Mouse (Mus musculus) MEL (cell line): Measurements from ENCODE around the gene Miip.
A peak's percentile ranks its signal among the peaks of the same experiment; 100 is the strongest.

ENCODE experiments used
- BHLHE40 ChIP-seq: IDR thresholded peaks from 2 replicates; pipeline ENCODE4 v1.6.1; 2012; ENCODE audit warnings: low read depth, mild to moderate bottlenecking, inconsistent platforms, low read length, improper control_type of control experiment, borderline replicate concordance
- CHD2 ChIP-seq: IDR thresholded peaks from 2 replicates; pipeline ENCODE4 v1.6.1; 2011; ENCODE audit warnings: low read length, improper control_type of control experiment
- CTCF ChIP-seq, 3 experiments: IDR thresholded peaks in 2 of 3; conservative IDR thresholded peaks in 1 of 3; 2 replicates each; pipeline ENCODE4 v1.5.1; 2011 to 2012; ENCODE audit warnings: low read length in 3 of 3, low read depth in 2 of 3, mild to moderate bottlenecking in 2 of 3, improper control_type of control experiment in 1 of 3, inconsistent platforms in 1 of 3, mixed read lengths in 1 of 3, moderate library complexity in 1 of 3; ENCODE audit not compliant: control insufficient read depth in 1 of 3, insufficient read depth in 1 of 3, poor library complexity in 1 of 3, severe bottlenecking in 1 of 3
- EP300 ChIP-seq, 2 experiments: IDR thresholded peaks; 2 replicates each; pipeline ENCODE4 v1.6.1; 2011; ENCODE audit warnings: improper control_type of control experiment in 2 of 2, low read length in 2 of 2, low read depth in 1 of 2, mild to moderate bottlenecking in 1 of 2
- MAX ChIP-seq: IDR thresholded peaks from 2 replicates; pipeline ENCODE4 v1.6.1; 2011; ENCODE audit warnings: low read length, improper control_type of control experiment
- MAZ ChIP-seq: IDR thresholded peaks from 2 replicates; pipeline ENCODE4 v1.6.1; 2012; ENCODE audit warnings: low read depth, mild to moderate bottlenecking, inconsistent platforms, low read length, improper control_type of control experiment
- MEF2A ChIP-seq: IDR thresholded peaks from 2 replicates; pipeline ENCODE4 v1.6.1; 2014; ENCODE audit warnings: low read depth, mild to moderate bottlenecking, inconsistent platforms, low read length, improper control_type of control experiment; ENCODE audit not compliant: poor library complexity, insufficient replicate concordance, severe bottlenecking; ENCODE audit errors: extremely low read depth
- NELFE ChIP-seq: IDR thresholded peaks from 2 replicates; pipeline ENCODE4 v1.6.1; 2011; ENCODE audit warnings: low read depth, low read length, improper control_type of control experiment
- POLR2A ChIP-seq, 2 experiments: IDR thresholded peaks; 2 replicates each; pipeline ENCODE4 v1.6.1; 2011 to 2012; ENCODE audit warnings: low read length in 2 of 2, mild to moderate bottlenecking in 2 of 2, control low read depth in 1 of 2, improper control_type of control experiment in 1 of 2, low read depth in 1 of 2, moderate library complexity in 1 of 2; ENCODE audit not compliant: control insufficient read depth in 1 of 2, insufficient read depth in 1 of 2, poor library complexity in 1 of 2
- RAD21 ChIP-seq: IDR thresholded peaks from 2 replicates; pipeline ENCODE4 v1.6.1; 2011; ENCODE audit warnings: mild to moderate bottlenecking, low read depth, low read length, improper control_type of control experiment
- RCOR1 ChIP-seq: IDR thresholded peaks from 2 replicates; pipeline ENCODE4 v1.6.1; 2012; ENCODE audit warnings: low read depth, mild to moderate bottlenecking, inconsistent platforms, low read length, improper control_type of control experiment
- TAL1 ChIP-seq: IDR thresholded peaks from 2 replicates; pipeline ENCODE4 v1.6.1; 2012; ENCODE audit warnings: mild to moderate bottlenecking, inconsistent platforms, low read length, moderate library complexity, mixed read lengths
- TCF12 ChIP-seq: IDR thresholded peaks from 2 replicates; pipeline ENCODE4 v1.6.1; 2014; ENCODE audit warnings: low read depth, mild to moderate bottlenecking, inconsistent platforms, low read length, improper control_type of control experiment, moderate library complexity
- USF2 ChIP-seq, 2 experiments: IDR thresholded peaks; 2 replicates each; pipeline ENCODE4 v1.6.1; 2011 to 2012; ENCODE audit warnings: improper control_type of control experiment in 2 of 2, low read length in 2 of 2, borderline replicate concordance in 1 of 2, inconsistent platforms in 1 of 2, low read depth in 1 of 2, mild to moderate bottlenecking in 1 of 2; ENCODE audit not compliant: insufficient read depth in 1 of 2

GRCm38 (mm10) chr4:147868450-147869031 is at the start of gene Miip, which contains the start of gene Fv1:
- TF ChIP-seq TCF12 (peak; percentile 41; the same call in 1 of the 2 replicates), RAD21 (no peak), POLR2A (IDR thresholded peaks at IDR 0.05; ENCODE audit: control insufficient read depth in 1 of 2, insufficient read depth in 1 of 2, low read depth in 1 of 2, low read length in 2 of 2, poor library complexity in 1 of 2) (peak in 1 of 2 experiments; percentile 78; a peak in 3 of 4 replicates), MEF2A (no peak), CHD2 (peak; percentile 22; the same call in 1 of the 2 replicates), MAX (peak; percentile 75), BHLHE40 (no peak), CTCF (IDR thresholded peaks at IDR 0.05 in 2 of 3, conservative IDR thresholded peaks at IDR 0.05 in 1 of 3; ENCODE audit: control insufficient read depth in 1 of 3, insufficient read depth in 1 of 3, low read depth in 2 of 3, low read length in 3 of 3, poor library complexity in 1 of 3, severe bottlenecking in 1 of 3) (no peak), EP300 (IDR thresholded peaks at IDR 0.05; ENCODE audit: low read depth in 1 of 2, low read length in 2 of 2) (no peak), MAZ (no peak), RCOR1 (no peak), USF2 (IDR thresholded peaks at IDR 0.05; ENCODE audit: borderline replicate concordance in 1 of 2, insufficient read depth in 1 of 2, low read depth in 1 of 2, low read length in 2 of 2) (no peak), NELFE (peak; percentile 64), TAL1 (no peak)
